Mouse (Mus musculus) lung, embryonic 16.5 days (tissue): ENCODE measurements around the gene Aff3. TPM values are rescaled to one million over a fixed set of nuclear protein-coding genes. Genes with fewer than 3 reads are reported as not detected.

Experiments used
- ATAC-seq: fragments of 200-750 bp; cut with Nextera tagmentation; 2 replicates; pipeline ENCODE4 v1.8.0; 2017; ENCODE audit warnings: low read depth, mild to moderate bottlenecking, moderate library complexity
- H3K27ac ChIP-seq: fragments of 300-500 bp; sonication (generic); 2 replicates; pipeline ENCODE4 v1.5.1; 2014; ENCODE audit warnings: mild to moderate bottlenecking, control low read depth, low read length
- H3K27me3 ChIP-seq: fragments of 300-500 bp; sonication (generic); 2 replicates; pipeline ENCODE4 v1.6.1; 2014; ENCODE audit warnings: low read depth, low read length, mixed read lengths; ENCODE audit not compliant: control insufficient read depth, insufficient read depth
- H3K36me3 ChIP-seq: fragments of 300-500 bp; sonication (generic); 2 replicates; pipeline ENCODE4 v1.6.1; 2014; ENCODE audit warnings: low read length; ENCODE audit not compliant: control insufficient read depth, insufficient read depth
- H3K4me1 ChIP-seq: fragments of 300-500 bp; sonication (generic); replicated peaks from 2 replicates; pipeline ENCODE4 v1.6.1; 2014; ENCODE audit warnings: low read length, mixed read lengths; ENCODE audit not compliant: control insufficient read depth, insufficient read depth
- H3K4me2 ChIP-seq: fragments of 300-500 bp; sonication (generic); 2 replicates; pipeline ENCODE4 v1.6.1; 2014; ENCODE audit warnings: low read depth, low read length, control low read depth
- H3K4me3 ChIP-seq: fragments of 300-500 bp; sonication (generic); 2 replicates; pipeline ENCODE4 v1.5.1; 2014; ENCODE audit warnings: mild to moderate bottlenecking, low read length, control low read depth
- H3K9ac ChIP-seq: fragments of 300-500 bp; sonication (generic); 2 replicates; pipeline ENCODE4 v1.6.1; 2014; ENCODE audit warnings: low read length, control low read depth
- H3K9me3 ChIP-seq: fragments of 300-500 bp; sonication (generic); 2 replicates; pipeline ENCODE4 v1.6.1; 2016; ENCODE audit warnings: low read length; ENCODE audit not compliant: control insufficient read depth
- WGBS: fragments of 180-500 bp; shearing (Covaris S2); extraction: QIAGEN DNeasy Blood & Tissue Kit; methylation state at CpG from one replicate; pipeline ENCODE4 v1.1.7; 2014; 5-methylcytosine and 5-hydroxymethylcytosine counted together
- polyA plus RNA-seq: library from polyadenylated mRNA; unstranded; fragments of >200 nt; fragmentation: Nextera tagmentation; extraction: Ambion mirVana; gene quantifications from 2 replicates; pipeline ENCODE4 v1.2.1, GENCODE M21; 2015

Aff3 gene
- polyA plus RNA-seq, 1 experiment from 2014 or later = 2.6 TPM

DNA sequence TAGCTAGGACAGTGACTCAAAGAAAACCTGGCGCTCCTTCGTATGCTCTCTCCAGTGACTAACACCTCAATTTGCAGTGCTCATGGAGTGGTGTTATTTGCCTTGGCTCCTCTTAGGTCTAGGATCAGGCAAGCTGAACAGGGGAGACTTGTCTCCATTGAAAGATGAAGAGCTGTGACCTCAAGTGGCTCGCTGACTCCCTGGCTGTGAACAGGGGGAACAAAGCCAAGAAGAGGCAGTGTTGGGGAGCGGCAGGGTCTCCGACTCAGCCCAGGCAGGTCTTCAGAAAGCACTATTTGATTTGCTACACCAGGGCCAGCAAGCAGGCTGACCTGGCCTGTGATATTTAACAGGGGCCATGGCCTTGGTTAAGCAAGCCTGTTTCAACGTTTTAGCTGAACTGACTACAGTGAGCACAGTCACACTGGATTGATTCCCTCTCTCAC is 423.5 kb downstream of the Aff3 start:
- Histone ChIP-seq H3K36me3 (no peaks in the 10 kb centered on the region), H3K27me3 (no peaks in the 10 kb centered on the region), H3K4me1 (peaks cover 5% of the 10 kb centered on the region), H3K4me3 (no peak overlapping the region), H3K9ac (no peak overlapping the region), H3K27ac (no peak overlapping the region), H3K9me3 (no peaks in the 10 kb centered on the region), H3K4me2 (no peak overlapping the region)
- 38% methylated on average over 6 of the region's 6 CpGs for WGBS
- no peak for ATAC-seq

DNA sequence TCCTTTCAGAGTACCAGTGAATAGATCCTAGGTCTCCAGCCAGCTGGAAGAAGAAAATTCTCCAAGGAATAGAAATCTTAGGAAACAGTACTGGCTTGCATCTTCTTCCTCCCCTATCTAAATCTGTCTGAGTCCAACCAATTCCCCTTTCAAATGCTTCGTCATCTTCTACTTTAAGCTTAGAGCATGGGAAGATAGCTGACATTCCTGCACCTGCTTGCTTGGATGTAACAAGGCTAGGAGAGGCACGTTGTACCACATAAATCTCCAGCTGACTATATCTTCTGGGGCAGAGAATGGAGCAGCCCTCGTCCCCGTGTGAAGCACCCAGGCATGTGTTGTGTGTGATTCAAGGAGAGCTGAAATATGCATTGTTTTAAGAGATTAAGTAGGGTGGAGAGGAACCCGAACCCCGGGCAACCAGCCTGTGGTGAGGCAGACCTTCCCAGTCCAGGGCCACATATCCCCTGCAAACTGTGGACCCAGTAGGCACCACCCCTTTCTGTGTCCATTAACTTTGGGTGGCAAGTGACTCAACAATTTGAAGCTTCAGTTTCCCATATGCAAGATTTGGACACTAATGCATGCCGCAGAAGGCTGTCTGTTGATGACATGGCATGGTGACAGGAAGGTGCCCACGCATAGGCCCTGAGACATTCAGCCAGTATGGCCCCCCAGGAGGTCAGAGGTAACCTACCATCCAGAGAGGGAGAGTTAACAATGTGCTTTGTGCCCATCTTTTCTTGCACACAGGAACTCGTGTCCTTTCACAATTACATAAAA is 424.1 kb downstream of the Aff3 start:
- no peak for ATAC-seq
- H3K4me3 ChIP-seq = no peak overlapping the region
- H3K27me3 ChIP-seq = no peaks in the 10 kb centered on the region
- no peaks in the 10 kb centered on the region for H3K36me3 ChIP-seq
- WGBS = 77% methylated on average over 9 of the region's 9 CpGs
- no peak overlapping the region for H3K4me2 ChIP-seq
- no peaks in the 10 kb centered on the region for H3K9me3 ChIP-seq
- H3K27ac ChIP-seq = no peak overlapping the region
- no peak overlapping the region for H3K9ac ChIP-seq
- peaks cover 5% of the 10 kb centered on the region for H3K4me1 ChIP-seq

DNA sequence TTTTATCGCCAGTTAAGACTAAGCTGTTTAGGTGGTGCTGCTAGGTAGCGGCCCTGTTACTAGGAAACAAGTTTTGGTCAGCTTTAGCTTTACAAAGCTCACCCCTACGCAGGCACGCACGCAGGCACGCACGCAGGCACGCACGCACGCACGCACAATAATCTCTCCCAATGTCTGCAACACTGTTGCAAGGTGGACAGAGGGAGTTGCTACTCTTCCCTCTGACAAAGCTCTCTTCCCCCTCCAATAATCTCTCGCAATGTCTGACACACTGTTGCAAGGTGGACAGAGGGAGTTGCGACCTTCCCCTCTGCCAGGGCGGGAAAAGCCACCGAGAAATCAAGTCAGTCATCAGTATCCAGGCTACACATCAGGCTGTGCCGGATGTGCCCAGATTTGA is 425.2 kb downstream of the Aff3 start:
- whole genome bisulfite sequencing = 94% methylated on average over 16 of the region's 16 CpGs
- ATAC-seq = no peak
- H3K4me2 ChIP-seq = no peak overlapping the region
- no peak overlapping the region for H3K4me3 ChIP-seq
- no peaks in the 10 kb centered on the region for H3K9me3 ChIP-seq
- H3K9ac ChIP-seq = no peak overlapping the region
- H3K4me1 ChIP-seq = peaks cover 5% of the 10 kb centered on the region
- no peaks in the 10 kb centered on the region for H3K36me3 ChIP-seq
- H3K27ac ChIP-seq = no peak overlapping the region
- H3K27me3 ChIP-seq = no peaks in the 10 kb centered on the region

DNA sequence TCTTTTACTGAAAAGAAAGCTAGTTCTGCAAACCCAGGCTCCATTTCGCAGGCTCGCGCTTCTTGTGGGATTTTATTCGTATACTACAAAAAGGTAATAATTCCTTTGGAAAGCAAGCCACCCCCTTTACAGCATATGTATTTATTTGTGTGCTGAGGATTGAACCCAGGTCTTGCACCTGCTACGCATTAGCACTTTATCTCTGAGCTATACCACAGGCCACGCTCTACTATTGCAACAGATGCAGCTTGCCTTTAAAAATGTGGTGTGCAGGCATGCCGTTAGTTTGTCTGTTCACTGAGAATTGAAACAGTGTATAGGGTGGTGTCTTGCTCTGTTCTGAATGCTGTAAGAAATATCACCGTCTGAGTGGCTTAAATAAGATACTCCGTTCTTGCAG is 426.9 kb downstream of the Aff3 start:
- ATAC-seq = no peak
- 93% methylated on average over 9 of the region's 9 CpGs for WGBS
- no peak overlapping the region for H3K9ac ChIP-seq
- H3K27me3 ChIP-seq = no peaks in the 10 kb centered on the region
- no peak overlapping the region for H3K4me2 ChIP-seq
- H3K27ac ChIP-seq = no peak overlapping the region
- peaks cover 5% of the 10 kb centered on the region for H3K4me1 ChIP-seq
- no peaks in the 10 kb centered on the region for H3K9me3 ChIP-seq
- H3K36me3 ChIP-seq = no peaks in the 10 kb centered on the region
- H3K4me3 ChIP-seq = no peak overlapping the region

DNA sequence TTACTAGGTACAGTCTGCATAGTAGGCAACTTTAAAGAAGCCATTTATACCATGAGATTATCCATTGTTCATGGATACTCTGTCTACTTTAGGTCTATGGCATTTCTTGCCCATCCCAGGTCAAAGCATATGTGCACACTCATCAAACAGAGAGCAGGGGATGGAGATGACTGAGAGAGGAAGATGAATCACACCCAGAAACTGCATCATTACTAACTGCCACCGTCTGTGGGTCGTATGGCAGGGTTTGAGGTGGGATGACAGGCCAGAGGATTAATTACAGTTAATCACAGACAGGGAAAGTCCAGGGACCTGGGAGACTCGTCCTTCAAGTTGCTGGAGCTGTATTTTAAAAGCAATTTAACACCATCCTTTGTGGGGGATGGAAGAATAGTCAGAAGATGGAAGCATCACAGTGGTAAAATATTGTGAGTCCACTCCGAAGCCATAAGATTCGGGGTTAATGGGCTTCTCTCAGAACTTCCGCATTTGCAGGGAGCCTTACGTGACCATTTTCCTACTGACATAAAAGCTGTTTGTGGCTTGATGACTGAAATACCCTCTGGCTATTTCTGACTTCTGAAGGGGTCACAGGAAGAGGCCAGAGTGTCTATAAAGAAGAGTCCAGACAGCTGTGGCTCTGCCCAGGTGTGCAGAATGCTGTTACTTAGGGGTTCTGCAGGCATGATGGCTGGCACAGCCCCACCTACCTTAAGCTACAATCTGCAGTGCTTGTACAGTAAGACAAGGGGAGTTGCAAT is 427.5 kb downstream of the Aff3 start:
- ATAC-seq = no peak

DNA sequence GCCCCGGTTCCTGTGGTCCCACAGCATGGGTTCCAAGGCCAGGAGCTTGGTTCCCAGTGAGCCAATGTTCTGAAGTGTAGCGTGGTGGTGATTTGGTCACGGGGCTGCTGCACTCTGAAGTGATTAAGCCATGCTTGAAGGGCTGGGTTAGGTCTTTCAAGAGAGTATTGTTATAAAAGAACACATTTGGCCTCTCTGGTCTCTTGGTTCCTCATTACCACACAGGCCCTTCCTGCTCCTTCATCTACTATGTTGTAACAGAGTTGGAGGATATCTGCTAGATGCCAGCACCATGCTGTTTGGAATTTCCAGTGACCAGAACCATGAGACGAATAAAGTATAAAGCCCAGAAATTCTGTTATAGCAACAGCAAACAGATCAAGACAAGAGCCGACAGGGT is 431.6 kb downstream of the Aff3 start:
- Histone ChIP-seq H3K9me3 (no peaks in the 10 kb centered on the region), H3K36me3 (no peaks in the 10 kb centered on the region), H3K4me3 (no peak overlapping the region), H3K4me1 (no peaks in the 10 kb centered on the region), H3K4me2 (no peak overlapping the region), H3K27ac (no peak overlapping the region), H3K9ac (no peak overlapping the region), H3K27me3 (no peaks in the 10 kb centered on the region)
- no peak for ATAC-seq
- 82% methylated on average over 5 of the region's 5 CpGs for WGBS

More for the DNA sequence above, 427.5 kb downstream of the Aff3 start:
- H3K9ac ChIP-seq = no peak overlapping the region
- H3K9me3 ChIP-seq = no peaks in the 10 kb centered on the region
- H3K4me2 ChIP-seq = no peak overlapping the region
- 67% methylated on average over 7 of the region's 7 CpGs for WGBS
- no peaks in the 10 kb centered on the region for H3K27me3 ChIP-seq
- peaks cover 5% of the 10 kb centered on the region for H3K4me1 ChIP-seq
- H3K27ac ChIP-seq = no peak overlapping the region
- no peaks in the 10 kb centered on the region for H3K36me3 ChIP-seq
- no peak overlapping the region for H3K4me3 ChIP-seq

DNA sequence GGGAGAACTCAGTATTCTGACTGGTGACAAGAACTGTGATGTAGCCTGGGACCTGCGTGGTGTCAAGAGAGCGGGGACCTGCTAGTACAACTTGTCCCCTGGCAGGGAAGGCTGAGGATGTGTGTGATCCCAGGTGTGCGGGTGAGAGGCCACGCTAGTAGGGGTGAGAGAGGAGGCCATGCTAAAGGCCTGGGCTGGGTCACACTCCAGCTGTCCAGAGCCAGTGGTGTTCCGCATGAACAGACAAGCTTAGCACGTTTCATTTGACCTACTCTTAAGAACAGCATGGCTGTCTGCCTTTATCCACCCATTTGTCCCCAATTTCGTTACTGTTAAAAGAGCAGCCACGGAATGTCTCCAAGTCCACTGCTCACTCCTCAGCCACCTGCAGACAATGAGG is 434.7 kb downstream of the Aff3 start:
- Histone ChIP-seq H3K4me3 (no peak overlapping the region), H3K36me3 (no peaks in the 10 kb centered on the region), H3K9me3 (peaks cover 3% of the 10 kb centered on the region), H3K4me2 (no peak overlapping the region), H3K27me3 (no peaks in the 10 kb centered on the region), H3K27ac (no peak overlapping the region), H3K4me1 (no peaks in the 10 kb centered on the region), H3K9ac (no peak overlapping the region)
- 86% methylated on average over 8 of the region's 8 CpGs for WGBS
- ATAC-seq = no peak

DNA sequence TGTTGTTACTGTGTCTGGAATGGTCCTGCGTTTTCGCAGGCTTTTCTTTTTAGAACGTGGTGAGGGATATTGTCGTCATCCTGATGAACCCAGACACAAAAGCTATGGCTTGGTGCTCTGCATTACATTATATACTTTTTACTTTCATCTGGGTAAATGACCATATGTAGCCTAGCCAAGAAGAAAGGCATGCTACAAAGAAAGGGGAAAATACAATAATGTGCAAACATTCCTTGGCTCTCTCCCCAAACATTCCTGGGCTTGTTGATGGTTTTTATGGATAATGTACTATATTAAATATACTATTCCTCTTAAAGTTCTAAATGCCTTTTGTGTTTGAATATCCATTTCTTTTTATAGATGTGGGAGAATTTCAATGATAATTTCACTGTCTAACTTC is 435.9 kb downstream of the Aff3 start:
- H3K4me1 ChIP-seq = no peaks in the 10 kb centered on the region
- H3K9ac ChIP-seq = no peak overlapping the region
- H3K27me3 ChIP-seq = no peaks in the 10 kb centered on the region
- H3K9me3 ChIP-seq = peaks cover 9% of the 10 kb centered on the region
- no peak overlapping the region for H3K4me2 ChIP-seq
- no peak overlapping the region for H3K4me3 ChIP-seq
- ATAC-seq = no peak
- WGBS = 85% methylated on average over 4 of the region's 4 CpGs
- no peaks in the 10 kb centered on the region for H3K36me3 ChIP-seq
- no peak overlapping the region for H3K27ac ChIP-seq

DNA sequence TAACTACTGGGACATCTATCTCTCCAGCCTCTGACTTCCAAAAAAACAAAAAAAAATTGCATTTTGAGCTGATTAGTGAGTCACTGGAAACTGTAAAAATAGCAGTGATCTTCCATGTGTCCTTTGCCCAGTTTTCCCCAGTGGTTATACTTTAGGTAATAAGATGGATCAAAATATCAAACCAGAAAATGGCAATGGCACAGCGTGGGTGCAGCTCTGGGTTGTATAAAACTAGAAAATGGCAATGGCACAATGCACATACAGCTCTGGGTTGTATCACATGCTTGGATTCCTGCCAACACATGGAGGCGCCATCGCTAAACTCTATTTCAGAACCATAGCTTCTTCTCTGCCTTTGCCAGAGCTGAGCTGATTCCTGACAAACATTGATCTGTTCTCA is 439.6 kb downstream of the Aff3 start:
- no peaks in the 10 kb centered on the region for H3K36me3 ChIP-seq
- H3K4me2 ChIP-seq = no peak overlapping the region
- H3K27ac ChIP-seq = no peak overlapping the region
- H3K4me1 ChIP-seq = peaks cover 8% of the 10 kb centered on the region; the same call in 1 of the 2 replicates
- H3K27me3 ChIP-seq = no peaks in the 10 kb centered on the region
- whole genome bisulfite sequencing = 93% methylated on average over 3 of the region's 3 CpGs
- H3K9me3 ChIP-seq = peaks cover 9% of the 10 kb centered on the region
- no peak overlapping the region for H3K4me3 ChIP-seq
- H3K9ac ChIP-seq = no peak overlapping the region
- ATAC-seq = no peak
